ENCODE assay signal across 15 mouse cellular contexts in the genomic region with DNA sequence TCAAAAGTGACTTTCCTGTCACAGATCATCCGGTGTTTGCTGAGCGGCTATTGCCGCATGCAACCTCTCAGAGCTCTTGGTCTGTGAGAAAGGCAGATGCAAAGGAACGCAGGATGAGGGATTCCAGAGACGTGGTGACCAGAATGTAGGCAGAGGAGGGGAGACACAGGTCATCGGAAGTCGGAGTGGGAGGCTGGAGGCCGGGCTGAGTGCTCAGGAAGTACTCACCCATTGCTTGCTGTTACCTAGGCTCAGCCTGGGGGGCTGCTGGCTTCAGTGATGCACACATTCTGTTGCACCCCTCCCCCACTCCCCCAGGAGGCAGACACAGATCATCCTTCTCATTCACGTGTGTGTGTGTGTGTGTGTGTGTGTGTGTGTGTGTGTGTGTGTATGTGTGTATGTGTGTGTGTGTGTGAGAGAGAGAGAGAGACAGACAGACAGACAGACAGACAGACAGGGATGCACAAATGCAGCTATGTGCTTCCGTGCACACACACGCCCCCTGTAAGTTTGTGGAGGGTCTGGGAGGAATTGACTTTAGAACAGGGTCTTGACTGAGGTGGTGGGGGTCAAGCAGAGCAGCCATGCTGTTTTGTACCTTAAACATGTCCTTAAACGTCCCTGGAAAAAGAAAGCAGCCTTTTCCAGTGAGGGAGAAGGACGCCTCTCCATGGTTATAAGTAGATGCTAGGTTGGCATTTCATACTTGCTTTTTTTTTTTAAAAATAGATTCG.
DNase-seq lines count a peak whose midpoint lies in the region; ATAC-seq and TF ChIP-seq lines count a peak whose summit lies in the region.
"Had no signal": no experiment of that assay in that cellular context is flagged by ENCODE, and none has a peak within 500 bp of the region (broad histone marks: within the 10 kb centered on the region; RNA-seq: fewer than 3 reads in every experiment).

No protein-coding gene starts in this region.

- no peak for TF ChIP-seq CTCF in midbrain, postnatal 0 days (IDR thresholded peaks at IDR 0.05)

- no peaks in the 10 kb centered on the region for H3K27me3 ChIP-seq in midbrain, embryonic 11.5 days (ENCODE audit: control insufficient read depth, insufficient read depth, low read length)
- H3K27me3 ChIP-seq in midbrain, postnatal 0 days (ENCODE audit: insufficient read depth, low read length): no peaks in the 10 kb centered on the region
- no peaks in the 10 kb centered on the region for H3K27me3 ChIP-seq in embryonic facial prominence, embryonic 11.5 days (ENCODE audit: control insufficient read depth, insufficient read depth, low read length)
- H3K27me3 ChIP-seq in limb, embryonic 10.5 days (ENCODE audit: low read depth, poor library complexity, severe bottlenecking): no peaks in the 10 kb centered on the region
- H3K27me3 ChIP-seq: liver, embryonic 15.5 days had no signal

- H3K27ac ChIP-seq in midbrain, embryonic 11.5 days (ENCODE audit: low read depth, low read length): no peak overlapping the region
- H3K27ac ChIP-seq in midbrain, postnatal 0 days (ENCODE audit: low read depth, low read length): no peak overlapping the region
- no peak overlapping the region for H3K27ac ChIP-seq in embryonic facial prominence, embryonic 11.5 days (replicated peaks; ENCODE audit: low read depth, low read length)
- no peak overlapping the region for H3K27ac ChIP-seq in limb, embryonic 10.5 days
- H3K27ac ChIP-seq: hindbrain, embryonic 14.5 days; liver, embryonic 15.5 days had no signal

- no peak overlapping the region for H3K4me2 ChIP-seq in midbrain, embryonic 11.5 days
- H3K4me2 ChIP-seq in midbrain, postnatal 0 days (ENCODE audit: low read depth, low read length, poor library complexity, severe bottlenecking): no peak overlapping the region
- H3K4me2 ChIP-seq in embryonic facial prominence, embryonic 11.5 days (ENCODE audit: low read depth, low read length): no peak overlapping the region
- H3K4me2 ChIP-seq: hindbrain, embryonic 14.5 days; liver, embryonic 15.5 days had no signal

- no peaks in the 10 kb centered on the region for H3K36me3 ChIP-seq in midbrain, embryonic 11.5 days (ENCODE audit: control insufficient read depth, insufficient read depth, low read length)
- H3K36me3 ChIP-seq in midbrain, postnatal 0 days (ENCODE audit: insufficient read depth, low read length): no peaks in the 10 kb centered on the region
- H3K36me3 ChIP-seq in embryonic facial prominence, embryonic 11.5 days (replicated peaks; ENCODE audit: control insufficient read depth, insufficient read depth, low read depth, low read length): no peaks in the 10 kb centered on the region
- H3K36me3 ChIP-seq in limb, embryonic 10.5 days: no peaks in the 10 kb centered on the region
- H3K36me3 ChIP-seq: liver, embryonic 15.5 days had no signal

- ATAC-seq in midbrain, embryonic 11.5 days (ENCODE audit: low FRiP score): no peak
- ATAC-seq in midbrain, postnatal 0 days (ENCODE audit: low FRiP score): no peak
- ATAC-seq in embryonic facial prominence, embryonic 11.5 days (replicated peaks; ENCODE audit: insufficient number of reproducible peaks, low FRiP score, low TSS enrichment, low read depth): no peak
- no peak for ATAC-seq in erythroid progenitor cell, adult 5-6 weeks (replicated peaks; ENCODE audit: low FRiP score, poor library complexity, severe bottlenecking)
- ATAC-seq: forebrain, embryonic 14.5 days had no signal

- no peak overlapping the region for H3K9ac ChIP-seq in midbrain, embryonic 11.5 days (ENCODE audit: low read length)
- H3K9ac ChIP-seq in midbrain, postnatal 0 days (replicated peaks; ENCODE audit: low read length, poor library complexity, severe bottlenecking): no peak overlapping the region
- H3K9ac ChIP-seq in embryonic facial prominence, embryonic 11.5 days (replicated peaks; ENCODE audit: low read length): no peak overlapping the region
- H3K9ac ChIP-seq: hindbrain, embryonic 14.5 days; liver, embryonic 15.5 days had no signal

- H3K9me3 ChIP-seq in midbrain, embryonic 11.5 days (ENCODE audit: control insufficient read depth, low read length): no peaks in the 10 kb centered on the region
- no peaks in the 10 kb centered on the region for H3K9me3 ChIP-seq in midbrain, postnatal 0 days (ENCODE audit: low read length)
- H3K9me3 ChIP-seq in embryonic facial prominence, embryonic 11.5 days (replicated peaks; ENCODE audit: control insufficient read depth, low read length): no peaks in the 10 kb centered on the region
- no peaks in the 10 kb centered on the region for H3K9me3 ChIP-seq in limb, embryonic 10.5 days (replicated peaks)
- H3K9me3 ChIP-seq: liver, embryonic 15.5 days had no signal

- H3K4me3 ChIP-seq in midbrain, embryonic 11.5 days (ENCODE audit: low read depth, low read length): no peak overlapping the region
- H3K4me3 ChIP-seq in midbrain, postnatal 0 days (ENCODE audit: low read depth, low read length): no peak overlapping the region
- no peak overlapping the region for H3K4me3 ChIP-seq in embryonic facial prominence, embryonic 11.5 days (ENCODE audit: low read depth, low read length)
- H3K4me3 ChIP-seq in limb, embryonic 10.5 days: no peak overlapping the region
- H3K4me3 ChIP-seq: heart, adult 2 months; liver, embryonic 15.5 days had no signal

- DNase-seq in embryo, embryonic 10 days (ENCODE audit: low spot score): peak; percentile 39
- DNase-seq in embryo, embryonic 10.5 days (ENCODE audit: low spot score): no peak
- DNase-seq in midbrain, embryonic 11.5 days (ENCODE audit: low spot score, missing footprints): peak; percentile 84
- no peak for DNase-seq in midbrain, postnatal 0 days (ENCODE audit: low spot score)
- peak; percentile 20 for DNase-seq in embryonic facial prominence, embryonic 11.5 days (ENCODE audit: low spot score)
- DNase-seq in thymus, postnatal 4 days: peak; percentile 68
- DNase-seq in limb, embryonic 10.5 days (ENCODE audit: low spot score): no peak
- DNase-seq: cerebellum, postnatal 36 days; kidney, postnatal 14 days; retina, postnatal 1 day had no signal

- peaks cover 7% of the 10 kb centered on the region for H3K4me1 ChIP-seq in midbrain, embryonic 11.5 days (ENCODE audit: control insufficient read depth, insufficient read depth, low read length)
- H3K4me1 ChIP-seq in midbrain, postnatal 0 days (ENCODE audit: insufficient read depth, low read length): peaks cover 3% of the 10 kb centered on the region; the same call in 1 of the 2 replicates
- H3K4me1 ChIP-seq in embryonic facial prominence, embryonic 11.5 days (ENCODE audit: control insufficient read depth, insufficient read depth, low read length): peaks cover 4% of the 10 kb centered on the region; the same call in 1 of the 2 replicates
- peaks cover 38% of the 10 kb centered on the region for H3K4me1 ChIP-seq in limb, embryonic 10.5 days
- H3K4me1 ChIP-seq: liver, embryonic 15.5 days had no signal

- 52% methylated on average over 14 of the region's 14 CpGs for WGBS in midbrain, embryonic 11.5 days
- WGBS in midbrain, postnatal 0 days: 60% methylated on average over 12 of the region's 14 CpGs
- 30% methylated on average over 14 of the region's 14 CpGs for WGBS in embryonic facial prominence, embryonic 11.5 days
- 49% methylated on average over 14 of the region's 14 CpGs for WGBS in limb, embryonic 10.5 days

Comparison
In these comparisons a context has a peak if more than half of its experiments do, and no peak if none do; other contexts are left out.
1. DNase-seq: peak in embryo, embryonic 10 days (single experiment), midbrain, embryonic 11.5 days (single experiment), embryonic facial prominence, embryonic 11.5 days (single experiment) and thymus, postnatal 4 days (single experiment); none in embryo, embryonic 10.5 days (single experiment), midbrain, postnatal 0 days (single experiment) and limb, embryonic 10.5 days (single experiment).